Comparison of ENCODE assay signal across 7 mouse cellular contexts in genomic region chr17:70989991-70990390, GRCm38 (mm10). TPM values are rescaled to one million over a fixed set of nuclear protein-coding genes. Genes with fewer than 3 reads are reported as not detected.
DNase-seq lines count a peak whose midpoint lies in the region; ATAC-seq and TF ChIP-seq lines count a peak whose summit lies in the region.

No protein-coding gene starts in this region.

- peak overlapping the region; percentile 72 for H3K4me2 ChIP-seq in neural tube, embryonic 11.5 days (ENCODE audit: low read depth)
- peak overlapping the region; percentile 69 for H3K4me2 ChIP-seq in heart, postnatal 0 days (ENCODE audit: low read depth, low read length)
- peak overlapping the region; percentile 95 for H3K4me2 ChIP-seq in liver, embryonic 13.5 days
- peak overlapping the region; percentile 56 for H3K4me2 ChIP-seq in neural tube, embryonic 14.5 days (ENCODE audit: low read depth, low read length)

- WGBS in neural tube, embryonic 11.5 days = 2% methylated on average over 24 of the region's 24 CpGs
- 4% methylated on average over 24 of the region's 24 CpGs for WGBS in heart, postnatal 0 days
- WGBS in liver, embryonic 13.5 days (ENCODE audit: insufficient replicate concordance) = 1% methylated on average over 24 of the region's 24 CpGs
- 2% methylated on average over 24 of the region's 24 CpGs for WGBS in neural tube, embryonic 14.5 days

- H3K27ac ChIP-seq in neural tube, embryonic 11.5 days (ENCODE audit: low read depth, low read length) = peak overlapping the region; percentile 92
- peak overlapping the region; percentile 94 for H3K27ac ChIP-seq in heart, postnatal 0 days (ENCODE audit: low read depth)
- H3K27ac ChIP-seq in liver, embryonic 13.5 days = peak overlapping the region; percentile 85
- peak overlapping the region; percentile 95 for H3K27ac ChIP-seq in neural tube, embryonic 14.5 days (ENCODE audit: low read depth, low read length)

- no peak for TF ChIP-seq CTCF in heart, postnatal 0 days (IDR thresholded peaks at IDR 0.05; ENCODE audit: low read depth)

- peak overlapping the region; percentile 88 for H3K4me3 ChIP-seq in neural tube, embryonic 11.5 days (ENCODE audit: low read depth, low read length)
- peak overlapping the region; percentile 63 for H3K4me3 ChIP-seq in heart, postnatal 0 days (ENCODE audit: low read depth, low read length)
- peak overlapping the region; percentile 95 for H3K4me3 ChIP-seq in liver, embryonic 13.5 days (replicated peaks)
- H3K4me3 ChIP-seq in neural tube, embryonic 14.5 days (ENCODE audit: low read depth, low read length) = peak overlapping the region; percentile 98

- H3K9ac ChIP-seq in neural tube, embryonic 11.5 days (ENCODE audit: low read length) = peak overlapping the region; percentile 92
- peak overlapping the region; percentile 59 for H3K9ac ChIP-seq in heart, postnatal 0 days (replicated peaks; ENCODE audit: low read depth, low read length)
- peak overlapping the region; percentile 93 for H3K9ac ChIP-seq in liver, embryonic 13.5 days
- H3K9ac ChIP-seq in neural tube, embryonic 14.5 days (replicated peaks; ENCODE audit: low read depth, low read length) = peak overlapping the region; percentile 94

- peak; percentile 51 for DNase-seq in neural tube, embryonic 11.5 days (ENCODE audit: low spot score)
- DNase-seq in neural tube, embryonic 10.5 days (ENCODE audit: extremely low spot score, low spot score) = no peak
- DNase-seq in adipocyte (ENCODE audit: low spot score) = peak; percentile 30
- peak; percentile 7 for DNase-seq in heart, postnatal 0 days (ENCODE audit: low spot score)
- no peak for DNase-seq in liver, embryonic 13.5 days
- DNase-seq in adrenal gland, postnatal 25 days = no peak

- no peaks in the 10 kb centered on the region for H3K27me3 ChIP-seq in neural tube, embryonic 11.5 days (ENCODE audit: control insufficient read depth, insufficient read depth, low read length)
- H3K27me3 ChIP-seq in heart, postnatal 0 days (ENCODE audit: control insufficient read depth, insufficient read depth, low read length) = no peaks in the 10 kb centered on the region
- H3K27me3 ChIP-seq in liver, embryonic 13.5 days = no peaks in the 10 kb centered on the region
- H3K27me3 ChIP-seq in neural tube, embryonic 14.5 days (ENCODE audit: control insufficient read depth, insufficient read depth, low read length) = no peaks in the 10 kb centered on the region

- peak; percentile 62; the same call in 1 of the 2 replicates for ATAC-seq in neural tube, embryonic 11.5 days (ENCODE audit: insufficient read depth, low FRiP score, low TSS enrichment)
- ATAC-seq in heart, postnatal 0 days (ENCODE audit: insufficient read depth, low read depth) = peak; percentile 16
- ATAC-seq in liver, embryonic 13.5 days (ENCODE audit: low read depth) = peak; percentile 67
- no peak; the same call in none of the 2 replicates for ATAC-seq in neural tube, embryonic 14.5 days (ENCODE audit: low read depth)

- H3K36me3 ChIP-seq in neural tube, embryonic 11.5 days (ENCODE audit: control insufficient read depth, insufficient read depth, low read length) = peaks cover 2% of the 10 kb centered on the region; the same call in 1 of the 2 replicates
- peaks cover 53% of the 10 kb centered on the region for H3K36me3 ChIP-seq in heart, postnatal 0 days (replicated peaks; ENCODE audit: control insufficient read depth, insufficient read depth, low read length)
- peaks cover 45% of the 10 kb centered on the region for H3K36me3 ChIP-seq in liver, embryonic 13.5 days
- no peaks in the 10 kb centered on the region for H3K36me3 ChIP-seq in neural tube, embryonic 14.5 days (ENCODE audit: control insufficient read depth, insufficient read depth, low read length)

- no peaks in the 10 kb centered on the region for H3K9me3 ChIP-seq in neural tube, embryonic 11.5 days (ENCODE audit: control insufficient read depth, low read length)
- no peaks in the 10 kb centered on the region for H3K9me3 ChIP-seq in heart, postnatal 0 days (replicated peaks; ENCODE audit: control insufficient read depth, low read length)
- H3K9me3 ChIP-seq in liver, embryonic 13.5 days (replicated peaks) = no peaks in the 10 kb centered on the region
- no peaks in the 10 kb centered on the region for H3K9me3 ChIP-seq in neural tube, embryonic 14.5 days (ENCODE audit: control insufficient read depth, low read length)

- no peak for TF ChIP-seq EP300 in heart, postnatal 0 days (IDR thresholded peaks at IDR 0.05; ENCODE audit: low read depth)

- H3K4me1 ChIP-seq in neural tube, embryonic 11.5 days (ENCODE audit: control insufficient read depth, insufficient read depth, low read length) = peaks cover 9% of the 10 kb centered on the region
- H3K4me1 ChIP-seq in heart, postnatal 0 days (ENCODE audit: control insufficient read depth, insufficient read depth) = peaks cover 47% of the 10 kb centered on the region
- H3K4me1 ChIP-seq in liver, embryonic 13.5 days (replicated peaks) = peaks cover 70% of the 10 kb centered on the region
- peaks cover 21% of the 10 kb centered on the region for H3K4me1 ChIP-seq in neural tube, embryonic 14.5 days (ENCODE audit: control insufficient read depth, insufficient read depth, low read length)

RNA-seq across cellular contexts. Expression of gene Myom1, which starts 12.4 kb away (rescaled TPM):
- polyA plus RNA-seq in neural tube, embryonic 11.5 days (2014; fragmentation: Nextera tagmentation; extraction: Ambion mirVana) = 4.7 and 6.9 TPM in 2 replicates
- total RNA-seq in heart, postnatal 0 days (2014; rRNA removed; ENCODE audit: low replicate concordance) = 392 and 459 TPM in 2 replicates
- 214 and 238 TPM in 2 replicates for polyA plus RNA-seq in heart, postnatal 0 days (2015; fragmentation: Nextera tagmentation; extraction: Ambion mirVana)
- polyA plus RNA-seq in liver, embryonic 13.5 days (2015; fragmentation: Nextera tagmentation; extraction: Ambion mirVana) = 1.7 and 2.1 TPM in 2 replicates
- 1.5 and 2.8 TPM in 2 replicates for polyA plus RNA-seq in neural tube, embryonic 14.5 days (2014; fragmentation: Nextera tagmentation; extraction: Ambion mirVana)
- total RNA-seq in adrenal gland, postnatal 25 days (2021) = 2.9 and 4.6 TPM in 2 replicates

RNA-seq across cellular contexts. Expression of gene Myl12a, which starts 12.7 kb away (rescaled TPM):
- 411 and 424 TPM in 2 replicates for polyA plus RNA-seq in neural tube, embryonic 11.5 days (2014; fragmentation: Nextera tagmentation; extraction: Ambion mirVana)
- total RNA-seq in heart, postnatal 0 days (2014; rRNA removed; ENCODE audit: low replicate concordance) = 429 and 487 TPM in 2 replicates
- polyA plus RNA-seq in heart, postnatal 0 days (2015; fragmentation: Nextera tagmentation; extraction: Ambion mirVana) = 773 and 817 TPM in 2 replicates
- polyA plus RNA-seq in liver, embryonic 13.5 days (2015; fragmentation: Nextera tagmentation; extraction: Ambion mirVana) = 237 and 258 TPM in 2 replicates
- 63.7 and 118 TPM in 2 replicates for polyA plus RNA-seq in neural tube, embryonic 14.5 days (2014; fragmentation: Nextera tagmentation; extraction: Ambion mirVana)
- 231 and 295 TPM in 2 replicates for total RNA-seq in adrenal gland, postnatal 25 days (2021)

Comparison
In these comparisons a context has a peak if more than half of its experiments do, and no peak if none do; other contexts are left out.
1. DNase-seq: peak in neural tube, embryonic 11.5 days (single experiment), adipocyte (single experiment) and heart, postnatal 0 days (single experiment); none in neural tube, embryonic 10.5 days (single experiment), liver, embryonic 13.5 days (single experiment) and adrenal gland, postnatal 25 days (single experiment).
2. RNA of gene Myom1, which starts 12.4 kb away (polyA plus RNA-seq): 214 to 238 TPM in heart, postnatal 0 days; 4.7 to 6.9 TPM in neural tube, embryonic 11.5 days, 1.7 to 2.1 TPM in liver, embryonic 13.5 days and 1.5 to 2.8 TPM in neural tube, embryonic 14.5 days; every median in the first group is over 10 times any median in the second.
3. Peak in every context shown above with its lines, with median percentiles within 50 percentile points of each other: H3K27ac ChIP-seq, H3K4me2 ChIP-seq, H3K4me3 ChIP-seq and H3K9ac ChIP-seq.